In genomic region chr16:50837416-50837815, GRCm38 (mm10) we compare ENCODE assay signal across 31 mouse cellular contexts.
"Had no signal": no experiment of that assay in that cellular context is flagged by ENCODE, and none has a peak within 500 bp of the region (broad histone marks: within the 10 kb centered on the region; RNA-seq: fewer than 3 reads in every experiment).

No protein-coding gene starts in this region.

- H3K27ac ChIP-seq: limb, embryonic 10.5 days; limb, embryonic 12.5 days; limb, embryonic 13.5 days; limb, embryonic 15.5 days; liver, embryonic 12.5 days; liver, embryonic 13.5 days; liver, embryonic 14.5 days; liver, embryonic 15.5 days; lung, embryonic 15.5 days; macrophage; midbrain, embryonic 10.5 days; midbrain, embryonic 12.5 days; midbrain, embryonic 13.5 days; midbrain, embryonic 15.5 days had no signal

- H3K27me3 ChIP-seq: liver, embryonic 12.5 days; liver, embryonic 13.5 days; liver, embryonic 15.5 days; lung, embryonic 15.5 days; megakaryocyte, embryonic 14.5 days; midbrain, embryonic 12.5 days; midbrain, embryonic 13.5 days; midbrain, embryonic 15.5 days had no signal

- DNase-seq: left cerebral cortex, postnatal 4 days; liver; liver, embryonic 13.5 days; liver, postnatal 0 days; lung, adult 18-20 months; lung, adult 2 months; lung, embryonic 14.5 days; lung, postnatal 10 days; lung, postnatal 14 days; lung, postnatal 36 days; lung, postnatal 4 days; midbrain, embryonic 14.5 days had no signal

- H3K9me3 ChIP-seq: limb, embryonic 10.5 days; limb, embryonic 12.5 days; limb, embryonic 13.5 days; limb, embryonic 15.5 days; liver, embryonic 12.5 days; liver, embryonic 13.5 days; liver, embryonic 15.5 days; lung, embryonic 15.5 days; megakaryocyte, embryonic 14.5 days; midbrain, embryonic 10.5 days; midbrain, embryonic 12.5 days; midbrain, embryonic 13.5 days; midbrain, embryonic 15.5 days had no signal

- H3K4me1 ChIP-seq: limb, embryonic 10.5 days; liver, embryonic 12.5 days; liver, embryonic 13.5 days; liver, embryonic 15.5 days; lung, embryonic 15.5 days; midbrain, embryonic 10.5 days; midbrain, embryonic 12.5 days had no signal

- ATAC-seq: liver, embryonic 12.5 days; liver, postnatal 0 days; lung, postnatal 0 days; midbrain, embryonic 13.5 days; midbrain, embryonic 15.5 days; midbrain, embryonic 16.5 days had no signal

- H3K4me2 ChIP-seq: limb, embryonic 12.5 days; limb, embryonic 13.5 days; limb, embryonic 15.5 days; liver, embryonic 11.5 days; liver, embryonic 12.5 days; liver, embryonic 13.5 days; liver, embryonic 15.5 days; lung, embryonic 14.5 days; lung, embryonic 15.5 days; midbrain, embryonic 11.5 days; midbrain, embryonic 12.5 days; midbrain, embryonic 13.5 days; midbrain, embryonic 15.5 days had no signal

- H3K36me3 ChIP-seq: limb, embryonic 10.5 days; limb, embryonic 12.5 days; limb, embryonic 13.5 days; limb, embryonic 15.5 days; liver, embryonic 12.5 days; liver, embryonic 13.5 days; liver, embryonic 15.5 days; lung, embryonic 15.5 days; midbrain, embryonic 10.5 days; midbrain, embryonic 12.5 days; midbrain, embryonic 13.5 days; midbrain, embryonic 15.5 days had no signal

- H3K4me3 ChIP-seq: limb, embryonic 10.5 days; limb, embryonic 12.5 days; limb, embryonic 13.5 days; limb, embryonic 15.5 days; liver, embryonic 12.5 days; liver, embryonic 13.5 days; liver, embryonic 15.5 days; lung, embryonic 15.5 days; megakaryocyte, embryonic 14.5 days; midbrain, embryonic 10.5 days; midbrain, embryonic 12.5 days; midbrain, embryonic 13.5 days; midbrain, embryonic 15.5 days; myocyte had no signal

- H3K9ac ChIP-seq: limb, embryonic 12.5 days; limb, embryonic 13.5 days; limb, embryonic 15.5 days; liver, embryonic 12.5 days; liver, embryonic 13.5 days; liver, embryonic 14.5 days; liver, embryonic 15.5 days; liver, postnatal 0 days; lung, embryonic 14.5 days; lung, embryonic 15.5 days; midbrain, embryonic 12.5 days; midbrain, embryonic 13.5 days; midbrain, embryonic 15.5 days had no signal
